Mouse (Mus musculus) adrenal gland, postnatal 4 days (tissue): ENCODE measurements around the gene BC029722. TPM values are rescaled to one million over a fixed set of nuclear protein-coding genes. Genes with fewer than 3 reads are reported as not detected.

ENCODE experiments used
- DNase-seq, 2 experiments: peaks; one replicate each; pipeline ENCODE4 v3.0.0; 2021 to 2022; ENCODE audit warnings: low spot score in 2 of 2, mixed read lengths in 2 of 2
- total RNA-seq, 2 experiments: library from RNA; stranded (reverse); gene quantifications; 2 replicates each; pipeline ENCODE4 v1.2.3; 2021

The BC029722 gene
- total RNA-seq, 2 experiments from 2014 or later, result 72.5 to 72.6 TPM

GRCm38 (mm10) chr2:155784534-155784933 is 34.7 kb downstream of the BC029722 start:
- DNase-seq, result no peak

- DNase-seq, result no peak
These were observed 39.7 kb downstream of the BC029722 start for GRCm38 (mm10) chr2:155779506-155779905.

DNA sequence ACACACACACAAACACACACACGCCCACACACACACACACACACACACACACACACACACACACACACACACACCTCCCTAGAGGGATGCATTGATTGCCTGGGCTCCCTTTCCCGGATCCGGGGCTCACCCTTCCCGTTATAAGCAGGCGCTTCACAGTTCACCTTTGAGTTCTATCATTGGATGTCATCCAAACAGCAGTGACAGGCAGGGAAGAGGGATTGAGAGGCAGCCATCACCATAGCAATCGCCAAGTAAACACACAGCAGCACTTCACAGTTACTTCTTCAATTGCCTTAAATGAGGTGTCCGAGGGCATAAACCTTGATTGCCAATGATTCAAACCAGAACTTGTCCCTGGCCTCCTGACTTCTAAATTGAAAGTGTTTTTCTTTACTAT is 40.2 kb downstream of the BC029722 start:
- no peak for DNase-seq

DNA sequence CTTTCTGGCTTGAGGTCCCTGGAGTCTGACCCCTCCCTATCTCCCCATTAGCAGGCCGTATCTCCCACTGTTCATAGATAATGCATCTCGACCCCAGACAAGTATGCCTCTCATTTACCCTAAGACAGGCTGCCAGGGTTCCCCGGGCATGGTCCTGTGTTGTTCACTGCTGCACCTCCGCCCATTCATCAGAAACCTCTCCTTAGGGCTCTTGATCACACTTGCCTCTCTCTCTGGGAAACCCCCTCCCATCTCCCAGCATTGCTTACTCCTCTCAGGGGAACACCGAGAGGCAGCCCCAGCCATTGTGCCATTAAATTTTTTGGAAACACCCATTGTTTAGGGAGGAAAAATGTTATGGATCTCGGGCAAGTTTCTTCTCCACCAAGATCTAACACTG is 41.2 kb downstream of the BC029722 start:
- DNase-seq, result no peak

DNA sequence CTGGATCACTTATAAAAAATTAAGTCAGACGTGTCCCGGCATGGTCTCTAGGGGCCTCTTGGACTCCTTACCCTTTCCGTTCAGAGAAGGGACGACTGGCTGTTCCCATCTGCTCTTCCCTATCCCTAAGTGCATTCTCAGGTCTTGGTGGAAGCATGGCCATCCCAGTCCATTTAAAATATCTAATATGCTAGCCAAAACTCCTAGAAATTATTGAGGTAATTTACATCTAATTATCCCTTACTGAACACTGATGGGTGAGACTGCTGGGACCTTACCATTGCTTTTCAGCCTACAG is 41.6 kb downstream of the BC029722 start:
- no peak for DNase-seq

GRCm38 (mm10) chr2:155776824-155777687 is 42.2 kb downstream of the BC029722 start:
- DNase-seq, result no peak

- DNase-seq, result peak; percentile 31 to 55
These were observed 43.5 kb downstream of the BC029722 start for GRCm38 (mm10) chr2:155775685-155776263.

DNA sequence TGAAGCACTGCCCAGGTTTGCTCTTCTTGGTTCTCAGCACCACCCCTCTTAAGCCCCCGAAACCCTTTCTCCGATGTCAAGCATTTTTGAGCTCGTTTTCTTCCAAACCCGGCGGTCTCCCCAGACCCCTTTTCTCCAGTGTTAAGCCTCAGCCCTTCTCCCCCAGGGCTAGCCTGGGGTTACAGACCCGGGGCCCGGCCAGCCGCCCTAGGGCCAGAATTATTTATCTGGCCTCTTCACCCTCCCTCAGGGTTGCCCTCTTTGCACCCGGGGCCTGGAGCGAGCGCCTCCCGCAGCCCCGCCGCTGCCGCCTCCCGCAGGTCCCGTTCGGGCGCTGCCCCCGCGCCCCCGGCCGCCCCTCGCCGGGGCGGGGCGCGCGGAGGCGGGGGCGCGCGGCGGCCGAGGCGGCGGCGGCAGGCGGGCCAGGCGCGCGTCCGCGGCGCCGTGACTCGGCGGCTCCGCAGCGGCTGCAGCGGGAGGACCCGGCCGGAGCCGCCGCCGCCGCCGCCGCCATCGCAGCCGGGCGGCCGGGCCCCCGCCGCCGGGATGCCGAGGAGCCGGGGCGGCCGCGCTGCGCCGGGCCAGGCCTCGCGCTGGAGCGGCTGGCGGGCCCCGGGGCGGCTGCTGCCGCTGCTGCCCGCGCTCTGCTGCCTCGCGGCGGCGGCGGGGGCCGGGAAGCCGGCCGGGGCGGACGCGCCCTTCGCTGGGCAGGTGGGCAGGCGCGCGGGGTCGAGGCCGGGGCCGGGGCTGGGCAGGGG is 44.1 kb downstream of the BC029722 start, which contains the start of gene Mmp24:
Gene Mmp24 (plus strand): TSS at position 416 of the 758 bp plus-strand sequence.
- DNase-seq, result no peak

GRCm38 (mm10) chr2:155774261-155774926 is 44.8 kb downstream of the BC029722 start:
- DNase-seq, result no peak

- DNase-seq, result no peak
These were observed 45.6 kb downstream of the BC029722 start for GRCm38 (mm10) chr2:155773664-155774063.

Other genes starting within 250 kb of the BC029722 start
- 10 to 100 TPM; 38.7 to 39.6 TPM for gene Gss, start 226.6 kb downstream of the BC029722 start, total RNA-seq
- gene Myh7b, start 208.2 kb downstream of the BC029722 start, total RNA-seq, result 1 to 10 TPM in 1 of 2 experiments, under 1 TPM in 1; 0.62 to 1.8 TPM
- 100 to 1,000 TPM; 129 to 141 TPM for gene Trpc4ap, start 127.0 kb downstream of the BC029722 start, total RNA-seq
- gene Edem2, start 90.0 kb downstream of the BC029722 start, total RNA-seq, result 10 to 100 TPM; 42.0 to 43.8 TPM
- not detected for gene Gm17581, start 83.6 kb downstream of the BC029722 start, total RNA-seq
- gene Procr, start 68.3 kb downstream of the BC029722 start, total RNA-seq, result 10 to 100 TPM; 30.2 to 32.7 TPM
- gene Mmp24, start 44.1 kb downstream of the BC029722 start, total RNA-seq, result 1 to 10 TPM; 5.3 to 6.9 TPM
- 100 to 1,000 TPM; 137 to 148 TPM for gene Eif6, start 7.5 kb upstream of the BC029722 start, total RNA-seq
- gene Fam83c, start 15.4 kb upstream of the BC029722 start, total RNA-seq, result not detected
- 100 to 1,000 TPM in 1 of 2 experiments, 10 to 100 TPM in 1; 92.3 to 106 TPM for gene Uqcc1, start 110.9 kb upstream of the BC029722 start, total RNA-seq
- gene Gm15557, start 121.3 kb upstream of the BC029722 start, total RNA-seq, result not detected
- gene Gdf5, start 125.9 kb upstream of the BC029722 start, total RNA-seq, result 1 to 10 TPM in 1 of 2 experiments, under 1 TPM in 1; 0.64 to 1.1 TPM
- gene Cep250, start 137.0 kb upstream of the BC029722 start, total RNA-seq, result 10 to 100 TPM; 26.8 to 29.9 TPM
- 1 to 10 TPM; 2.8 to 3.9 TPM for gene 6430550D23Rik, start 188.6 kb upstream of the BC029722 start, total RNA-seq
- 100 to 1,000 TPM; 224 to 225 TPM for gene Ergic3, start 188.6 kb upstream of the BC029722 start, total RNA-seq
- not detected for gene Fer1l4, start 233.5 kb upstream of the BC029722 start, total RNA-seq
- 1 to 10 TPM; 3.2 to 5.8 TPM for gene Spag4, start 245.7 kb upstream of the BC029722 start, total RNA-seq